In genomic region chr7:139950283-139950971, GRCm38 (mm10) we compare ENCODE assay signal across 1 mouse cellular context.
TF ChIP-seq lines count a peak whose summit lies in the region.

No protein-coding gene starts in this region.

TF ChIP-seq in CH12.LX, 34 proteins besides CTCF, POLR2A, EP300 and RAD21 (continued from another document):
- TF ChIP-seq HCFC1 (IDR thresholded peaks at IDR 0.05; ENCODE audit: low read depth, low read length): peak; percentile 2; the same call in 1 of the 2 replicates
TF ChIP-seq in CH12.LX: peak in this region for 5.
